Mouse (Mus musculus): ENCODE data around the gene Qrich1.
"Not testable (repeated sequence)": the region's sequence is repeated elsewhere in the genome, so short reads cannot be mapped to it uniquely, and the experiment has no call there.

The Qrich1 gene

DNA sequence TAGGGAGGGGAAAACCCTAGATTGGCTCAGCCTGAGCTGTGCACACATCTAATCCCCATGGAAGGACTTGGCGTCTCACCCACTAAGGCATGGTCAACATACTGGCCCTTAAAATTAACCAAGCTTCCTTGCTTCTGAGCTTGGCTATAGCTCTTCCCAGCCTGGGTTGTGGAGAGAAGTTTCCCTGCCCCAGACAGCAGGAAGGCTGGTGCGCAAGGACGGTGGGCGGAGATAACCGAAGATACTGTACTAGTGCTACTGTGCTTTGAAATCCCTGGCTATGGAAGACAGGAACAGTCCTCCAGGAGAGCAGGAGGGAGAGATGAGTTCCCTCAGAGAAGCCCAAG lies 62.7 kb downstream of the Qrich1 start:
- no peak for DNase-seq (ENCODE audit: low read depth, low spot score)

DNA sequence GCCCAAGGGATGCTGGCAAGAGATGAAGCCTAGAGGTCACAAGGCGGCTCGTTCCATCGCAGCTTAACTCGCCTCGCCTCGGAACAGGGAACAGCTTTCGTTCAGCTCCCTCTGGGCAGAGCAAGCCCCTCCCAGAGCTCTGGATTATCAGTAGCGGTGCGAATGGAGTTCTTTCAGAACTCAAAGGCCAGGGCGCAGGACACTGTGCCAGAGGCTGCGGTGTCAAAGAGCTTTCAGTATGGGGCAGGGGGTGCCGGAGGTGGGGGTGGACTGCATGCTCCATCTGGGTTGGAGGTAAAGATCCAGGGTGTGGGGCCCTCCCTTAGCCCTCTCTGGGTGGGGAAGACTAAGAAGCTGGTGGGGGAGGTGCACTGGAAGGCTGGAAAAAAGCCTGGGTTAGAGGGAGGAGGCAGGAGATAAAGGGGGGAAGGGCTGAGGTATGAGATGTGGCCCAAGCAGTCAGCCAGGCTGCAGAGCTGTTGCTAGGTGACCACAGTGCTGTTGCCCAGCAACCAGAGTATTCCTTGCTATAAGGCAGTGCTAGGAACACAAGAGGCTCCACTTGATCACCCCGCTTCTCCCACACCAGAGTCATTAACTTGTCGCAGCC lies 71.1 kb downstream of the Qrich1 start:
- peak; percentile 95 for DNase-seq (ENCODE audit: low read depth, low spot score)

DNA sequence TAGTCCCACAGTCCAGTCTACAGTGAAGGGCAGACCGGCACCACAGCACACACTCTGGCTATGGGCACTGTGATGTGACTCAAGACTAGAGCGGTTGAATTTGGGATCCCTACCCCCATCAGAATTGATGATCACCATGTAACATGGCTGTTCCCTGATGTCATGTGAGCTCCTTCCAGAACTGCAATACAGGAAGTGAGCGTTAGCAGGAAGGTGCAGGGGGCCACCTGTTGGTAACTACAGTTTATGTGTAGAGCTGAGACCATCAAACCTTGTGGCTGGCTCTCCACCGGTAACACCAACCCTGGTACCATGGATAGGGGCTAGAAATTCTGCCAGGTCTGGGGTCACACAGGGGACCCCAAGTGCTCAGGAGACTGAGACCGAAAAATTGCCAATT lies 72.6 kb downstream of the Qrich1 start:
- DNase-seq (ENCODE audit: low read depth, low spot score) = peak; percentile 46

DNA sequence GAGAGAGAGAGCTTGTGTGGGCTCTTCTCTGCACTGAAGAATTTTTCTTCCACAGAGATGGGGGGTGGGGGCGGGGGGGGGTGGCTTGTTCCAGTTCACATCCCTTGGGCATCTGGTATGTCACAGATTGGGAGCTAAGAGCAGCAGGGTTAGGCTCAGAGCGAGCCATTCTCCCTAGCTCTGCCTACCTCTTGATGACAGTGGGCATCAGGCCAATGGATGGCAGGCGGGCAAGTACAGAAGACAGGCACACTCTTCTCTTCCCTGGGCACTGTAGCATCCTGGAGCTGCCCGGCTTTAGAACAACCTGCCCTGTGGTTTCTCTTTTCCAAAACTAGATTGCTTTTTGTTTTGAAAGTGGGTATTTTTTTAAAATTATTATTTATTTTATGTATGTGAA lies 74.9 kb downstream of the Qrich1 start:
- no peak for DNase-seq (ENCODE audit: low read depth, low spot score)

DNA sequence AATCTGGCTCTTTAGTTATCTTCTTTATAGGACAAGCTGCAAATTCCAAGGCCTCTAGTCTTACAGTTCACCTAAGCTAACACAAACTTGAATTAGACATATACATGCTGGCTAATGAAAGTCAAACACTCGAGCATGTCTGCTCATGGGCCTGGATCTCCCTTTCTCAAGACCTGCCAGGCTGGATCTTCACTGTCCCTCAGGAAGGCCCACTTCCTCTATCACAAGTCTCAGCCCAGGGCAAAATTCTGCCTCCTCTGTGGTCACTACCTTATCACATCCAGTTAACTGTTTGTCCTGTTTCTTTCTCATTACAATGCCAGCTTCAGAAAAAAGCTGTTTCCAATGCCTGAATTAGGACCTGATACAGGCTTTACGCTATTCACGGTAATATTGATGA lies 77.7 kb downstream of the Qrich1 start:
- no peak for DNase-seq (ENCODE audit: low read depth, low spot score)

DNA sequence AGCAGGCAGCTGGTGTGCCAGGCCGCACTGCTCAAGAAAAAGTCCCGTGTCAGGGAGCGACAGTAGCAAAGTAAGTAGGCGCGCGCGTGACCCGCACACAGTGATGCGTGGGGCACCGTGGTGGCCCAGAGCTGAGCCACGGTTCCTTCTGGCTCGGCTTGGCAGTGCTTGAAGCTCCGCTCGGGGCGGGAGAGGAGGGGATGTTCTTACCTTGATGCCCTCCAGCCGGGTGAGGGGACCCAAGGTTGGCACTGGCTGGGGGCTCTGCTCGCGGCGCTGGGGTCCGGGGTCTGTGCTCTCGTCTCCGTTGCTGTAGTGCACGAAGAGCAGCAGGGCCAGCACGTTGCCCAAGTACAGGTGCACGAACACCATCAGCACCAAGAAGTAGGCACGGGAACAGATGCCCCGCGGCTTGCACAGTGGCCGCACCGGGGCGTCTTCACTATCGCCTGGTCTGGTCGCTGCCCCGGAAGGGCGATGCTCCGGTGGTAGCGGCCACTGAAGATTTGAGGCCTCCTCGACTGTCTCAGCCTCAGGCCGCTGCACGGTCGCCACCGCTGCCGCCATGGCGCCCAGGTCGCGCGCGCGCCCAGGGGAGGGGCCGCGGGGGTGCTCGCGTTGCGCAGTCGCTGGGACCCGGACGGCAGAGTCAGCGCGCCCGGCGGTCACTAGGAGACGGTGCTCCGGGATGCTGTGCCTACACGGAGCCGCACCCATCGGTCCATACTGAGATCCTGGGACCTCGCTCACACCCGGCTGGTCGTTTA lies 80.6 kb downstream of the Qrich1 start, which contains the start of gene P4htm:
P4htm (minus strand) TSS at position 670 of the 767 bp plus-strand sequence.
- peak; percentile 82 for DNase-seq (ENCODE audit: low read depth, low spot score)

DNA sequence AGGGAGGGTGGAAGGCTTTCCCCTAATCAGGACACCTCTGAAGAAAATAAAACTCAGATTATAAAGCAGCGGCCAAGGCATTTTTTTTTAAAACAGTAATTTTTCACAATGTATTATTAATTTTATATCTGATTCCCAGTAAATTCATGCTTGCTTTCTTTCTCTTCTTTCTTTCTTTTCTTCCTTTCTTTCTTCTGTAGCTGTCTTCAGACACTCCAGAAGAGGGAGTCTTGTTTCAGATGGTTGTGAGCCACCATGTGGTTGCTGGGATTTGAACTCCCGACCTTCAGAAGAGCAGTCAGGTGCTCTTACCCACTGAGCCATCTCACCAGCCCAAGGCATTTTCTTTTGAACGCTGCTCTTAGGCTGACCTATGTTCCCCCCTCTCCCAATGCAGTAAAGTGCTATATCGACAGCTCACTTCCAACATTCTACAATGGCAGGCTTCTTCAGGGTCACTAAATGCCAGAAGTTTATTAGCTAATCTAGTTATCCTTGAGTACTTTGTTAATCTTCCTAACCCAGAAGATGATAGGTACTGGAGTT lies 82.5 kb downstream of the Qrich1 start:
- no peak for DNase-seq (ENCODE audit: low read depth, low spot score)

DNA sequence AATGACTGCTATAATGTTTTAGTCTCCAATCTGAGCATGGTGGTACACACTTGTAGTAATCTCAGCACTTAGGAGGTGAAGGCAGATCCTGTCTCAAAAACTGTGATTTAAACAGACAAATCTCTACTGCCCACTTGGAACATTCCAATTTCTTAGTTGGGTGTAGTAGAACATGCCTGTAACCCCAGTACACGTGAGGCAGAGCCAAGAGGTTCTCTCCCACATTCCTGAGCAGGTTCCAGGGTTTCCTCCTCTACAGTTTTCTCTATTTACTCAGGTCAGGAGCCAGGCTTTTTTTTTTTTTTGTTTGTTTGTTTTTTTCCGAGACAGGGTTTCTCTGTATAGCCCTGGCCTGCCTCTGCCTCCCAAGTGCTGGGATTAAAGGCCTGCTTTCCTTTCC lies 83.4 kb downstream of the Qrich1 start:
- no peak for DNase-seq (ENCODE audit: low read depth, low spot score)

DNA sequence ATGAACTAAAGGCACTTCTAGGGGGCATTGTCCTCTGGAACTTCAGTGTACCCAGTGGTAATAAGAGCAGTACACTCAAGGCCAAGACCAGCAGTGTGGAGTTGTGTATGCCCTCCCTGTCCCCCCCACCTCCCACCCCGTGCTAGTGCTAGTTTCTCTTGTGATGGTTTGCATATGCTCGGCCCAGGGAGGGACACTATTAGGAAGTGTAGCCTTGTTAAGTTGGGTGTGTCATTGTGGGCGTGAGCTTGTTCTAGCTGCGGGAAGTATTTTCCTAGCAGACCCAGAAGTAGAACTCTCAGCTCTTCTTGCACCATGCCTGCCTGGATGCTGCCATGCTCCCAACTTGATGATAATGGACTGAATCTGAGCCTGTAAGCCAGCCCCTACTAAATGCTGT lies 85.4 kb downstream of the Qrich1 start:
- DNase-seq (ENCODE audit: low read depth, low spot score) = peak; percentile 53

DNA sequence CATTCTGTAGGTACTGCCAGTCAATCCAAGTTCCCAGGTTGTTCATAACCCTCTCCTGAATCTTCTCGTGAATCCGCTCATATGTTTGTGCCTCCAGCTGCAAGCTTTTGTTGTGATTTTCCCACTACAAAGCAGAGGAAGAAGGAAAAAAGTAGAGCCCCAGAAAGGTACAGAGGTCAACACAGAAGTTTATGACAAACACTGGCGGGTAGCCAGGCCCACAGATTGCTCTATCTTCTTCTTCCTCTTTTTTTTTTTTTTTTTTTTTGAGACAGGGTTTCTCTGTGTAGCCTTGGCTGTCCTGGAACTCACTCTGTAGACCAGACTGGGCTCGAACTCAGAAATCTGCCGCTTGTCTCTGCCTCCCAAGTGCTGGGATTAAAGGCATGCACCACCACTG lies 91.3 kb downstream of the Qrich1 start:
- DNase-seq (ENCODE audit: low read depth, low spot score) = not testable (repeated sequence)

DNA sequence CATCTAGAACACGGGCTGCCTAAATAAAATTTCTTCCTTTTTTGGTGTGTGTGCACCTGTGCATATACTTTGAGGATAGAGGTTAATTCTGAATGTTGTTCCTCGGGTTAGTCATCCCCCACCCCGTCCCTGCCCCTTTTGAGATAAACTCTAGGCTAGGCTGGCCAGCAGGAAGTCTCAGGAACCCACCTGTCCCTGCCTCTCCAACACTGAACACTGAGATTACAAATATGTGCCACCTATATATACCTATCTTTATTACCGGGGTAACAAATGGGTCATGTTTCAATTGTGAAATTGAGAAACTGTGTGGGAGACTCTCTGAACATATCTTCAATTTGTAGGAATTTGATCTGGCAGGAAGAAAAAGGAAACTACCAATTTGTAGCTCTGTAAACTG lies 92.3 kb downstream of the Qrich1 start:
- no peak for DNase-seq (ENCODE audit: low read depth, low spot score)
